Mouse (Mus musculus) heart, embryonic 11.5 days (tissue): ENCODE data around the gene Gtf3c4. TPM values are rescaled to one million over a fixed set of nuclear protein-coding genes. Genes with fewer than 3 reads are reported as not detected.

Experiments
- ATAC-seq: fragments of 200-750 bp; cut with Nextera tagmentation; replicated peaks from 2 replicates; pipeline ENCODE4 v1.8.0; 2017; ENCODE audit warnings: moderate library complexity; ENCODE audit not compliant: insufficient number of reproducible peaks, low FRiP score, low TSS enrichment
- H3K27ac ChIP-seq: fragments of 300-500 bp; sonication (generic); 2 replicates; pipeline ENCODE4 v1.5.1; 2014; ENCODE audit warnings: mild to moderate bottlenecking, low read depth, low read length
- H3K27me3 ChIP-seq: fragments of 300-500 bp; sonication (generic); 2 replicates; pipeline ENCODE4 v1.6.1; 2014; ENCODE audit warnings: mild to moderate bottlenecking, low read length, mixed read lengths; ENCODE audit not compliant: control insufficient read depth, insufficient read depth
- H3K36me3 ChIP-seq: fragments of 300-500 bp; sonication (generic); 2 replicates; pipeline ENCODE4 v1.6.1; 2014; ENCODE audit warnings: mild to moderate bottlenecking, low read length, moderate library complexity, mixed read lengths; ENCODE audit not compliant: control insufficient read depth, insufficient read depth
- H3K4me1 ChIP-seq: fragments of 300-500 bp; sonication (generic); 2 replicates; pipeline ENCODE4 v1.6.1; 2014; ENCODE audit warnings: low read length; ENCODE audit not compliant: control insufficient read depth, insufficient read depth
- H3K4me2 ChIP-seq: fragments of 300-500 bp; sonication (generic); 2 replicates; pipeline ENCODE4 v1.6.1; 2014; ENCODE audit warnings: mild to moderate bottlenecking, moderate library complexity
- H3K4me3 ChIP-seq: fragments of 300-500 bp; sonication (generic); 2 replicates; pipeline ENCODE4 v1.5.1; 2014; ENCODE audit warnings: low read depth, low read length
- H3K9ac ChIP-seq: fragments of 300-500 bp; sonication (generic); 2 replicates; pipeline ENCODE4 v1.6.1; 2014; ENCODE audit warnings: mild to moderate bottlenecking, low read depth, low read length, moderate library complexity
- H3K9me3 ChIP-seq: fragments of 300-500 bp; sonication (generic); replicated peaks from 2 replicates; pipeline ENCODE4 v1.6.1; 2016; ENCODE audit warnings: low read length; ENCODE audit not compliant: control insufficient read depth
- WGBS: fragments of 180-500 bp; shearing (Covaris S2); extraction: QIAGEN DNeasy Blood & Tissue Kit; methylation state at CpG from one replicate; pipeline ENCODE4 v1.1.7; 2014; ENCODE audit not compliant: insufficient replicate concordance; 5-methylcytosine and 5-hydroxymethylcytosine counted together
- polyA plus RNA-seq: library from polyadenylated mRNA; unstranded; fragments of >200 nt; fragmentation: Nextera tagmentation; extraction: Ambion mirVana; gene quantifications from 2 replicates; pipeline ENCODE4 v1.2.1, GENCODE M21; 2014

Gtf3c4 gene
- polyA plus RNA-seq, 1 experiment from 2014 or later: 13.7 TPM

GRCm38 (mm10) chr2:28774073-28774472 lies 66.1 kb downstream of the Gtf3c4 start:
- Histone ChIP-seq H3K27me3 (no peaks in the 10 kb centered on the region), H3K9me3 (no peaks in the 10 kb centered on the region), H3K4me3 (no peak overlapping the region), H3K36me3 (no peaks in the 10 kb centered on the region), H3K27ac (no peak overlapping the region), H3K9ac (no peak overlapping the region), H3K4me2 (no peak overlapping the region), H3K4me1 (peaks cover 27% of the 10 kb centered on the region)
- no peak for ATAC-seq
- 38% methylated on average over 8 of the region's 8 CpGs for WGBS

Other genes with a start within 250 kb of the Gtf3c4 start
- 7.6 and 10.9 TPM in 2 replicates for gene Gfi1b, start 218.4 kb downstream of the Gtf3c4 start, polyA plus RNA-seq
- 14.2 and 16.2 TPM in 2 replicates for gene Tsc1, start 199.1 kb downstream of the Gtf3c4 start, polyA plus RNA-seq
- gene Spaca9, start 140.6 kb downstream of the Gtf3c4 start, polyA plus RNA-seq: 2.4 and 3.0 TPM in 2 replicates
- 0.45 and 1.2 TPM in 2 replicates for gene Ak8, start 140.2 kb downstream of the Gtf3c4 start, polyA plus RNA-seq
- gene Ddx31, start within 50 bp of the Gtf3c4 start, polyA plus RNA-seq: 9.1 and 9.4 TPM in 2 replicates
- not detected in 2 replicates for gene Barhl1, start 76.3 kb upstream of the Gtf3c4 start, polyA plus RNA-seq
- gene Cfap77, start 214.7 kb upstream of the Gtf3c4 start, polyA plus RNA-seq: 0.23 and 0.31 TPM in 2 replicates
- 6.1 and 7.7 TPM in 2 replicates for gene Ttf1, start 219.9 kb upstream of the Gtf3c4 start, polyA plus RNA-seq